Mouse (Mus musculus) urinary bladder, postnatal 0 days (tissue): Measurements from ENCODE around the gene Acot1. TPM values are rescaled to one million over a fixed set of nuclear protein-coding genes. Genes with fewer than 3 reads are reported as not detected.

ENCODE experiments used
- polyA plus RNA-seq: library from polyadenylated mRNA; unstranded; fragments of >200 nt; fragmentation: Nextera tagmentation; extraction: Ambion mirVana; gene quantifications from 2 replicates; pipeline ENCODE4 v1.2.1, GENCODE M21; 2015

Acot1 gene
- 23.0 and 24.4 TPM in 2 replicates for polyA plus RNA-seq

DNA sequence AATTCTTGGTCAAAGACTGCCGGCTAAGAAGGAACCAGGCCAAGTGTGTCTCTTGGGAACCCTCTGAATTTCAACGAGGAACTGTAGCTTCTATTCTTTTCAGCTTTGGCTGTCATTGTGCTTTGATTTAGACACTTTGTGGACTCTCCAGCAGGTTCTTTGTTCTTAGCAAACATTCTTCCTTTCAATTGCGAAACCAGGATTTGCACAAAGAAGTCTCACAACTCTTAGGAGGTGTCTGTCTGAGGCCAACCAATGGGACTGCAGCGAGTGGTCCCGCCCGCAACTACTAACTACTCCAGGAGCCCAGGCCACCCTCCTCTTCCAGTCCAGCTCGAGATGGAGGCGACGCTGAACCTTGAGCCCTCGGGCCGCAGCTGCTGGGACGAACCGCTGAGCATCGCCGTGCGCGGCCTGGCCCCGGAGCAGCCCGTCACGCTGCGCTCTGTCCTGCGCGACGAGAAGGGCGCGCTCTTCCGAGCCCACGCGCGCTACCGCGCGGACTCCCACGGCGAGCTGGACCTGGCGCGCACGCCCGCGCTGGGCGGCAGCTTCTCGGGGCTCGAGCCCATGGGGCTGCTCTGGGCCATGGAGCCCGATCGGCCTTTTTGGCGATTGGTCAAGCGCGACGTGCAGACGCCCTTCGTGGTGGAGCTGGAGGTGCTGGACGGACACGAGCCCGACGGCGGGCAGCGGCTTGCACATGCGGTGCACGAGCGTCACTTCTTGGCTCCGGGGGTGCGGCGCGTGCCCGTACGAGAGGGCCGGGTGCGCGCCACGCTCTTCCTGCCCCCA is at the start of gene Acot1:
Gene Acot1, plus strand, starts transcription at position 320 of the 795 bp plus-strand sequence.

DNA sequence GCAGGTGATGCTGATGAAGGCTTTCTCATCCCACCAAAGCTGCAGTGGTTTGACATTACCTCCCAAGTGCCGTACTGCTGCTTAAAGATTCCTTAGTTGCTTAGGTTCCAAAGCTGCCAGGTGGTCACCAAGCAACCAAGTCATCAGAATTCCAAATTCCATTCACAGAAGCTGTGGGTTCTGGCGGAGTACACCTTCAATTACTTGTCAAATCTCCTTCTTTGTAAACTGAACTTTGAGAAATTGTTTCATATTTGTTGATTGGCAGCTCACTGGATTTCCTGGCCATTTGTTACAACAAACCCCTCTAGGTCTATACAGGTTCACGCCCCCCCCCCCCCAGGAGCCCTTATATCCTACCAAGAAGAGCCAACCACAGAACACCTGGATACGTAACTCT is 24.5 kb upstream of the Acot1 start, which contains the start of gene Heatr4:
Gene Heatr4, minus strand, starts transcription at position 101 of the 400 bp plus-strand sequence.

DNA sequence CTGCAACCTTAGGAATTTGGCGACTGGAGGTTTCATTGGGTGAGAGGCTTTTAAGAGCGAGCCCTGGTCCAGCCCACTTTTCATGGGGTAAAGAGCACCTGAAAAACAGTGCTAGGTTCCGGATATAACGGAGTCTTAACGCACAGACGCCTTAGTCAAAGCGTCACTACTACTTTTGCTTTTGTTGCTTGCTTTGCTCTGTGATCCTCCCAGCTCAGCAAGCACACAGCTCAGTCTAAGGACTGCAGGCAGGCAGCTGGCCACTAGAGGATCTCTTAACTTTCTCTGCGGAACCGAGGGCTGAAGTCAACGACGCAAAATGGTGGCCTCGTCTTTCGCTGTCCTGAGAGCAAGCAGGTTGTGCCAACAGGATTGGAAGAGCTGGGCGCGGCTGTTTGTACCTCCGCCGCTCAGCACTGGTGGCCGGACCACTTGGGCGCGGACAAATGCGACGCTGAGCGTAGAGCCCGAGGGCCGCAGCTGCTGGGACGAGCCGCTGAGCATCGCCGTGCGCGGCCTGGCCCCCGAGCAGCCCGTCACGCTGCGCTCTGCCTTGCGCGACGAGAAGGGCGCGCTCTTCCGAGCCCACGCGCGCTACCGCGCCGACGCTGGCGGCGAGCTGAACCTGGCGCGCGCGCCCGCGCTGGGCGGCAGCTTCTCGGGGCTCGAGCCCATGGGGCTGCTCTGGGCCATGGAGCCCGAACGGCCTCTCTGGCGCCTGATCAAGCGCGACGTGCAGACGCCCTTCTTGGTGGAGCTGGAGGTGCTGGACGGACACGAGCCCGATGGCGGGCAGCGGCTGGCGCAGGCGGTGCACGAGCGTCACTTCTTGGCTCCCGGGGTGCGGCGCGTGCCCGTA is 21.5 kb upstream of the Acot1 start, which contains the start of gene Acot2:
Gene Acot2, plus strand, starts transcription at position 279 of the 859 bp plus-strand sequence.

DNA sequence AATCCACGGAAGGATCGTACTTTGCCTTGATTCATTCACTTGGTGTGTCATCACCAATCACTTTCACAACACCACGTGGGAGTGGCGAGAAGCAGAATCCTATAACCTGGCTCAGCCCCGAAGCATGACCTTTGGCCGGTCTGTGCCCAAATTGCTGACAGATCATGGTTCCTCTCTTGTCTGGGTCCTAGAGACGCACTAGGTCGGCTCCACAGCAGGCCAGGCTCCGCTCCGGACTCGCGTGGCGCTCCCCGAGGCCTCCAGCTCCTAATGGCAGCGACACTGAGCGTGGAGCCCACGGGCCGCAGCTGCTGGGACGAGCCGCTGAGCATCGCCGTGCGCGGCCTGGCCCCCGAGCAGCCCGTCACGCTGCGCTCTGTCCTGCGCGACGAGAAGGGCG is 29.0 kb downstream of the Acot1 start, which contains the start of gene Acot4:
Gene Acot4, plus strand, starts transcription at position 139 of the 400 bp plus-strand sequence.

DNA sequence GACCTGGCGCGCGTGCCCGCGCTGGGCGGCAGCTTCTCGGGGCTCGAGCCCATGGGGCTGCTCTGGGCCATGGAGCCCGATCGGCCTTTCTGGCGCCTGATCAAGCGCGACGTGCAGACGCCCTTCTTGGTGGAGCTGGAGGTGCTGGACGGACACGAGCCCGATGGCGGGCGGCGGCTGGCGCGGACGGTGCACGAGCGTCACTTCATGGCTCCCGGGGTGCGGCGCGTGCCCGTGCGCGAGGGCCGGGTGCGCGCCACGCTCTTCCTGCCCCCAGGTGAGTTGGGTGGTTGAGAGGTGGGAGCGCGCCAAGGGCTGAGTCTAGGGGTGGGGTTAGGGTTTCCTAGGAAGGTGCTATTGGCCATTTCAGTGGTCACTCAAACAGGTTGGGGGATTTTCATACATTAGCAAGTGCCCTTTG is 29.4 kb downstream of the Acot1 start, which contains the start of gene Gm49366:
Gene Gm49366, plus strand, starts transcription at position 245 of the 421 bp plus-strand sequence.

DNA sequence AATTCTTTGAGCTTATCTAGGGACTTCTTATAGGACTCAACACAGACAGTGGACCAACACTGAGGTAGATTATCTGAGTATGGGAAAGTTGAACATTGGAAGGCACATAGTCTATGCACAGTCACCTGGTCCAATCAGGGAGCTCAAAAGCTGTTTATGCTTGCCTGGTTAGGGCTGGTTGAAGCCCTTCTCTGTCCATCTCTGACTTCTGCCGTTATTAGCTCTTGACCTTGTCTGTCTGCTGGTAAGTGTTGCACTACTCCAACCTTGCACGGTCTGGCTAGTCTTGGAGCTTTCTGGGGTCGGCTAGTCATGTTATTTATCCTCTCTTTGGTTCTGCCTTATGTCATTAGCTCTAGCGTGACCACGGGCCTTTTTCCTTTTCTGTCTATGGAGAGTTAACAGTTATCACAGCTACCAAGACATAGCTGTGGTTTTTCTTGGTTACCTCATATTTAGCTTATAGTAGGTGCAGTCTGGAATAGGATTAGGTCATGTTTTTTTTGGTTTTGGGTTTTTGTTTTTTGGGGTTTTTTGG is 42.7 kb downstream of the Acot1 start, which contains the start of gene Acot3:
Gene Acot3, plus strand, starts transcription at position 208 of the 538 bp plus-strand sequence.

Other genes starting within 250 kb of the Acot1 start
- 1.3 and 1.9 TPM in 2 replicates for gene Papln, start 245.9 kb upstream of the Acot1 start, polyA plus RNA-seq
- gene Numb, start 87.6 kb upstream of the Acot1 start, polyA plus RNA-seq = 16.8 and 23.8 TPM in 2 replicates
- 5.7 and 5.8 TPM in 2 replicates for gene Riox1, start 58.9 kb upstream of the Acot1 start, polyA plus RNA-seq
- not detected in 2 replicates for gene Heatr4, start 24.6 kb upstream of the Acot1 start, polyA plus RNA-seq
- gene Acot2, start 21.6 kb upstream of the Acot1 start, polyA plus RNA-seq = 22.6 and 24.8 TPM in 2 replicates
- gene Acot4, start 28.9 kb downstream of the Acot1 start, polyA plus RNA-seq = 0.44 and 0.48 TPM in 2 replicates
- not detected in 2 replicates for gene Gm49366, start 29.4 kb downstream of the Acot1 start, polyA plus RNA-seq
- not detected in 2 replicates for gene Acot3, start 42.7 kb downstream of the Acot1 start, polyA plus RNA-seq
- not detected in 2 replicates for gene Acot5, start 59.8 kb downstream of the Acot1 start, polyA plus RNA-seq
- gene Acot6, start 91.2 kb downstream of the Acot1 start, polyA plus RNA-seq = 1.3 and 1.5 TPM in 2 replicates
- 2.4 and 3.5 TPM in 2 replicates for gene Dnal1, start 104.9 kb downstream of the Acot1 start, polyA plus RNA-seq
- gene Pnma1, start 139.0 kb downstream of the Acot1 start, polyA plus RNA-seq = 0.51 and 0.80 TPM in 2 replicates
- 5.9 and 6.6 TPM in 2 replicates for gene Elmsan1, start 209.4 kb downstream of the Acot1 start, polyA plus RNA-seq